ENCODE assay signal across 1 mouse cellular context in genomic region chr7:16254195-16254594, GRCm38 (mm10).
TF ChIP-seq lines count a peak whose summit lies in the region.

No protein-coding gene starts in this region.

TF ChIP-seq in MEL, 35 proteins besides CTCF, POLR2A, EP300 and RAD21 (continued from another document):
- TF ChIP-seq TCF12 (IDR thresholded peaks at IDR 0.05; ENCODE audit: low read depth, low read length) = no peak
- no peak for TF ChIP-seq NELFE (IDR thresholded peaks at IDR 0.05; ENCODE audit: low read depth, low read length)
- TF ChIP-seq ZNF384 (IDR thresholded peaks at IDR 0.05; ENCODE audit: low read depth, low read length) = no peak
- TF ChIP-seq MAZ (IDR thresholded peaks at IDR 0.05; ENCODE audit: low read depth, low read length) = no peak
- TF ChIP-seq MAFK (IDR thresholded peaks at IDR 0.05; ENCODE audit: borderline replicate concordance, low read depth, low read length) = no peak
- no peak for TF ChIP-seq POLR2AphosphoS2 (IDR thresholded peaks at IDR 0.05; ENCODE audit: low read length)
